Mouse (Mus musculus): ENCODE data around the gene Tmem132a. TPM values are rescaled to one million over a fixed set of nuclear protein-coding genes. Genes with fewer than 3 reads are reported as not detected.

The Tmem132a gene
- polyA plus RNA-seq, 1 experiment from 2014 or later, result 75.9 TPM

Other genes with a start within 250 kb of the Tmem132a start
- gene Vwce, start 235.7 kb downstream of the Tmem132a start, polyA plus RNA-seq (2015; fragmentation: Nextera tagmentation; extraction: Ambion mirVana), result 0.52 and 1.3 TPM in 2 replicates
- gene Pga5, start 191.9 kb downstream of the Tmem132a start, polyA plus RNA-seq (2015; fragmentation: Nextera tagmentation; extraction: Ambion mirVana), result not detected in 2 replicates
- 30.3 and 33.4 TPM in 2 replicates for gene Vps37c, start 181.2 kb downstream of the Tmem132a start, polyA plus RNA-seq (2015; fragmentation: Nextera tagmentation; extraction: Ambion mirVana)
- 0.45 and 0.91 TPM in 2 replicates for gene Cd5, start 130.9 kb downstream of the Tmem132a start, polyA plus RNA-seq (2015; fragmentation: Nextera tagmentation; extraction: Ambion mirVana)
- gene Cd6, start 39.9 kb downstream of the Tmem132a start, polyA plus RNA-seq (2015; fragmentation: Nextera tagmentation; extraction: Ambion mirVana), result 0.11 and 0.60 TPM in 2 replicates
- gene Slc15a3, start 30.2 kb downstream of the Tmem132a start, polyA plus RNA-seq (2015; fragmentation: Nextera tagmentation; extraction: Ambion mirVana), result 0.42 and 0.46 TPM in 2 replicates
- gene Tmem109, start 12.1 kb upstream of the Tmem132a start, polyA plus RNA-seq (2015; fragmentation: Nextera tagmentation; extraction: Ambion mirVana), result 138 TPM in 2 replicates
- gene Prpf19, start 25.3 kb upstream of the Tmem132a start, polyA plus RNA-seq (2015; fragmentation: Nextera tagmentation; extraction: Ambion mirVana), result 35.8 and 39.8 TPM in 2 replicates
- gene Zp1, start 50.7 kb upstream of the Tmem132a start, polyA plus RNA-seq (2015; fragmentation: Nextera tagmentation; extraction: Ambion mirVana), result not detected in 2 replicates
- 0.09 and 0.11 TPM in 2 replicates for gene Ptgdr2, start 67.2 kb upstream of the Tmem132a start, polyA plus RNA-seq (2015; fragmentation: Nextera tagmentation; extraction: Ambion mirVana)
- 26.2 and 26.6 TPM in 2 replicates for gene Ccdc86, start 79.3 kb upstream of the Tmem132a start, polyA plus RNA-seq (2015; fragmentation: Nextera tagmentation; extraction: Ambion mirVana)
- gene Ms4a10, start 104.7 kb upstream of the Tmem132a start, polyA plus RNA-seq (2015; fragmentation: Nextera tagmentation; extraction: Ambion mirVana), result not detected in 2 replicates
- gene Ms4a15, start 123.3 kb upstream of the Tmem132a start, polyA plus RNA-seq (2015; fragmentation: Nextera tagmentation; extraction: Ambion mirVana), result 0.27 TPM in 1 of 2 replicates, not detected in the other
- gene Ms4a18, start 148.1 kb upstream of the Tmem132a start, polyA plus RNA-seq (2015; fragmentation: Nextera tagmentation; extraction: Ambion mirVana), result not detected in 2 replicates
- gene Ms4a8a, start 211.2 kb upstream of the Tmem132a start, polyA plus RNA-seq (2015; fragmentation: Nextera tagmentation; extraction: Ambion mirVana), result 0.19 TPM in 1 of 2 replicates, not detected in the other

Data from lung, embryonic 15.5 days (tissue).